Mouse (Mus musculus) cerebellum, postnatal 14 days (tissue): ENCODE results near the gene Tcn2.

Source experiments
- DNase-seq, 2 experiments: peaks; one replicate each; pipeline ENCODE4 v3.0.0; 2021; ENCODE audit warnings: mixed read lengths in 2 of 2

Gene Tcn2

GRCm38 (mm10) chr11:3893970-3894369 lies 38.0 kb downstream of the Tcn2 start:
- DNase-seq = no peak

- peak; percentile 55 to 63 for DNase-seq
Observed at GRCm38 (mm10) chr11:3887331-3887730, 44.6 kb downstream of the Tcn2 start.

- no peak for DNase-seq
Observed at GRCm38 (mm10) chr11:3883711-3884110, 48.2 kb downstream of the Tcn2 start.

DNA sequence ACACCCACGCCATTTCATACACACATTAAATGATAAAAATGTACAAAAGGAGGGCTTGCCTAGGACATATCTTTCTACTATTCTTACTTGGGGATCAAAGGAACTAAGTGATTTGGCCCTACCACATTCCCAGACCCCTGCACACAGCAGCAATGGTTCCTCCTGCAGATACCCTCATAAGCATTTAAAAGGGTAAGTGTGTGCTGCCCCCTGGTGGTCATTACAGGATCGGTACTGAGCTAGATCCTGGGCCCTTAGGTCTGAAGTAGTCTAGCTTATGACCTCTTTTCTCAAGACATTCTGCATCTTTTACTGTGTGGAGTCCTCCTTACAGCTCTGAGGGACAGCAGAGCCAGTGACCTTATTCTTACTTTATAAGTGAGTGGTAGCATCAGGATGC lies 52.1 kb downstream of the Tcn2 start:
- DNase-seq = peak; percentile 89 to 94

- DNase-seq = no peak
Observed at GRCm38 (mm10) chr11:3878660-3879059, 53.3 kb downstream of the Tcn2 start.

DNA sequence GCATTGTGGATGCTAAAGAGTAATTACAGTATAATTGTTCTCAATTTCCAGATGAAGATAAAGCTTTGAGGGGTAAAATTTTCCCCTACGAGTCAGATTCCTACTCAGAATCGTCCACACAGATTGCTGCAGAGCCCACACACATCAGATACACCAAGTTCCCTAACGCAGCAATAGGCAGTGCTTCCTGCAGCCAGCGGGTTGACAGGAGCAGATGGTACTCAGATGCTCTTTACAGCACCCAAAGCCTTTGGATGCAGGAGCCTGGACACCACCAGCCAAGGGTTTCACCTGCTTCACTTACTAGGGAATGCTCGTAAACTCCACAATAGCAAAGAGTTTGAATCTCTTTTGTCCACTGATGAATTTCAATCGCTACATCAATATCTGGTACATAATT lies 55.5 kb downstream of the Tcn2 start:
- peak; percentile 36 to 51 for DNase-seq
